33 mouse cellular contexts compared by ENCODE assay signal in genomic region chr11:58804393-58804792, GRCm38 (mm10). TPM values are rescaled to one million over a fixed set of nuclear protein-coding genes. Genes with fewer than 3 reads are reported as not detected.
DNase-seq lines count a peak whose midpoint lies in the region; ATAC-seq and TF ChIP-seq lines count a peak whose summit lies in the region.
"Had no signal": no experiment of that assay in that cellular context is flagged by ENCODE, and none has a peak within 500 bp of the region (broad histone marks: within the 10 kb centered on the region; RNA-seq: fewer than 3 reads in every experiment).

No protein-coding gene starts in this region.

- no peaks in the 10 kb centered on the region for H3K27me3 ChIP-seq in heart, adult 2 months (ENCODE audit: control insufficient read depth, insufficient read depth, low read length)
- no peaks in the 10 kb centered on the region for H3K27me3 ChIP-seq in intestine, embryonic 16.5 days (replicated peaks; ENCODE audit: control insufficient read depth, insufficient read depth, low read length)
- no peaks in the 10 kb centered on the region for H3K27me3 ChIP-seq in stomach, embryonic 14.5 days (ENCODE audit: control insufficient read depth, insufficient read depth, low read length)
- no peaks in the 10 kb centered on the region for H3K27me3 ChIP-seq in stomach, postnatal 0 days (ENCODE audit: control insufficient read depth, insufficient read depth, low read length)
- H3K27me3 ChIP-seq in limb, embryonic 10.5 days (ENCODE audit: low read depth, poor library complexity, severe bottlenecking), result no peaks in the 10 kb centered on the region
- H3K27me3 ChIP-seq: embryonic facial prominence, embryonic 12.5 days; embryonic facial prominence, embryonic 15.5 days; forebrain, embryonic 12.5 days; forebrain, embryonic 15.5 days; heart, embryonic 13.5 days had no signal

- no peak for TF ChIP-seq EP300 in heart, adult 2 months (IDR thresholded peaks at IDR 0.05; ENCODE audit: insufficient read depth, low read depth, low read length)
- TF ChIP-seq EP300 in stomach, postnatal 0 days (optimal IDR thresholded peaks at IDR 0.05), result no peak

- H3K27ac ChIP-seq in heart, adult 2 months, result no peak overlapping the region
- peak overlapping the region; percentile 77 for H3K27ac ChIP-seq in intestine, embryonic 16.5 days (ENCODE audit: low read length)
- H3K27ac ChIP-seq in stomach, embryonic 14.5 days (ENCODE audit: low read length), result peak overlapping the region; percentile 30; the same call in 1 of the 2 replicates
- no peak overlapping the region for H3K27ac ChIP-seq in stomach, postnatal 0 days (replicated peaks)
- H3K27ac ChIP-seq in limb, embryonic 10.5 days, result no peak overlapping the region
- H3K27ac ChIP-seq: embryonic facial prominence, embryonic 12.5 days; embryonic facial prominence, embryonic 15.5 days; forebrain, embryonic 12.5 days; forebrain, embryonic 15.5 days; heart, embryonic 10.5 days; heart, embryonic 13.5 days; hindbrain, embryonic 14.5 days; hindbrain, postnatal 0 days had no signal

- H3K4me1 ChIP-seq in heart, adult 2 months (ENCODE audit: control insufficient read depth, insufficient read depth, low read length), result no peaks in the 10 kb centered on the region
- H3K4me1 ChIP-seq in intestine, embryonic 16.5 days (ENCODE audit: control insufficient read depth, insufficient read depth, low read length), result peaks cover 16% of the 10 kb centered on the region; the same call in 1 of the 2 replicates
- peaks cover 12% of the 10 kb centered on the region for H3K4me1 ChIP-seq in stomach, embryonic 14.5 days (ENCODE audit: control insufficient read depth, insufficient read depth, low read length)
- no peaks in the 10 kb centered on the region; the same call in 1 of the 2 replicates for H3K4me1 ChIP-seq in stomach, postnatal 0 days (replicated peaks; ENCODE audit: control insufficient read depth, insufficient read depth)
- peaks cover 7% of the 10 kb centered on the region for H3K4me1 ChIP-seq in limb, embryonic 10.5 days

- no peaks in the 10 kb centered on the region for H3K9me3 ChIP-seq in intestine, embryonic 16.5 days (ENCODE audit: control insufficient read depth, low read length)
- no peaks in the 10 kb centered on the region for H3K9me3 ChIP-seq in stomach, embryonic 14.5 days (ENCODE audit: control insufficient read depth, low read depth, low read length)
- no peaks in the 10 kb centered on the region for H3K9me3 ChIP-seq in stomach, postnatal 0 days (ENCODE audit: control insufficient read depth, low read length)
- no peaks in the 10 kb centered on the region for H3K9me3 ChIP-seq in limb, embryonic 10.5 days (replicated peaks)
- H3K9me3 ChIP-seq: embryonic facial prominence, embryonic 12.5 days; embryonic facial prominence, embryonic 15.5 days; forebrain, embryonic 12.5 days; forebrain, embryonic 15.5 days; heart, embryonic 10.5 days; heart, embryonic 13.5 days had no signal

- H3K4me2 ChIP-seq in intestine, embryonic 16.5 days (ENCODE audit: low read depth, low read length), result no peak overlapping the region
- H3K4me2 ChIP-seq in stomach, embryonic 14.5 days (replicated peaks; ENCODE audit: low read depth, low read length), result no peak overlapping the region
- no peak overlapping the region for H3K4me2 ChIP-seq in stomach, postnatal 0 days (replicated peaks; ENCODE audit: low read depth)
- H3K4me2 ChIP-seq: embryonic facial prominence, embryonic 12.5 days; embryonic facial prominence, embryonic 15.5 days; forebrain, embryonic 12.5 days; forebrain, embryonic 15.5 days; heart, embryonic 13.5 days; hindbrain, embryonic 14.5 days had no signal

- 60% methylated on average over 2 of the region's 2 CpGs for WGBS in heart, adult 2 months
- WGBS in intestine, embryonic 16.5 days, result 30% methylated on average over 2 of the region's 2 CpGs
- WGBS in stomach, embryonic 14.5 days, result 12% methylated on average over 2 of the region's 2 CpGs
- 21% methylated on average over 2 of the region's 2 CpGs for WGBS in stomach, postnatal 0 days
- 83% methylated on average over 2 of the region's 2 CpGs for WGBS in limb, embryonic 10.5 days

- H3K4me3 ChIP-seq in heart, adult 2 months, result no peak overlapping the region
- H3K4me3 ChIP-seq in intestine, embryonic 16.5 days (ENCODE audit: low read length), result no peak overlapping the region
- no peak overlapping the region for H3K4me3 ChIP-seq in stomach, embryonic 14.5 days (ENCODE audit: low read depth, low read length)
- no peak overlapping the region for H3K4me3 ChIP-seq in stomach, postnatal 0 days (ENCODE audit: low read depth, low read length)
- H3K4me3 ChIP-seq in limb, embryonic 10.5 days, result no peak overlapping the region
- H3K4me3 ChIP-seq: embryonic facial prominence, embryonic 12.5 days; embryonic facial prominence, embryonic 15.5 days; forebrain, embryonic 12.5 days; forebrain, embryonic 15.5 days; heart, embryonic 10.5 days; heart, embryonic 13.5 days had no signal

- no peaks in the 10 kb centered on the region for H3K36me3 ChIP-seq in heart, adult 2 months (ENCODE audit: control insufficient read depth, insufficient read depth, low read length)
- H3K36me3 ChIP-seq in intestine, embryonic 16.5 days (ENCODE audit: control insufficient read depth, insufficient read depth, low read length), result no peaks in the 10 kb centered on the region
- H3K36me3 ChIP-seq in stomach, embryonic 14.5 days (ENCODE audit: control insufficient read depth, insufficient read depth, low read length), result no peaks in the 10 kb centered on the region
- no peaks in the 10 kb centered on the region for H3K36me3 ChIP-seq in stomach, postnatal 0 days (ENCODE audit: control insufficient read depth, insufficient read depth, low read length)
- H3K36me3 ChIP-seq in limb, embryonic 10.5 days, result no peaks in the 10 kb centered on the region
- H3K36me3 ChIP-seq: embryonic facial prominence, embryonic 12.5 days; embryonic facial prominence, embryonic 15.5 days; forebrain, embryonic 12.5 days; forebrain, embryonic 15.5 days; heart, embryonic 10.5 days; heart, embryonic 13.5 days had no signal

- TF ChIP-seq POLR2A in heart, adult 2 months (IDR thresholded peaks at IDR 0.05; ENCODE audit: insufficient read depth, low read depth, low read length), result no peak

- no peak overlapping the region for H3K9ac ChIP-seq in heart, adult 2 months (ENCODE audit: low read depth, low read length)
- no peak overlapping the region for H3K9ac ChIP-seq in intestine, embryonic 16.5 days (ENCODE audit: low read depth, low read length)
- no peak overlapping the region for H3K9ac ChIP-seq in stomach, embryonic 14.5 days (replicated peaks; ENCODE audit: low read depth, low read length)
- no peak overlapping the region for H3K9ac ChIP-seq in stomach, postnatal 0 days (ENCODE audit: low read length)
- H3K9ac ChIP-seq: embryonic facial prominence, embryonic 12.5 days; embryonic facial prominence, embryonic 15.5 days; forebrain, embryonic 12.5 days; forebrain, embryonic 15.5 days; heart, embryonic 13.5 days; hindbrain, embryonic 14.5 days had no signal

- DNase-seq in heart, adult 11 months, result peak; percentile 60
- DNase-seq in heart, adult 2 months, result no peak
- DNase-seq in stomach, postnatal 0 days (ENCODE audit: low spot score), result peak; percentile 27
- no peak for DNase-seq in kidney, postnatal 4 days
- DNase-seq in limb, embryonic 10.5 days (ENCODE audit: low spot score), result no peak
- DNase-seq in gastrocnemius, postnatal 4 days (ENCODE audit: low spot score in 2 of 2), result no peak
- DNase-seq: adrenal gland, adult 8-10 months; adrenal gland, postnatal 25 days; cerebellum, adult 11-12 months; cerebellum, adult 8-10 months; cerebellum, postnatal 10 days; cerebellum, postnatal 36 days; gastrocnemius, postnatal 10 days; gastrocnemius, postnatal 36 days; heart, adult 18-20 months; heart, postnatal 14 days; heart, postnatal 4 days had no signal

- intact Hi-C loops in heart, adult 2 months (cut with DNase I), result no loop called here

- ATAC-seq in intestine, embryonic 16.5 days, result peak; percentile 83
- peak; percentile 46 for ATAC-seq in stomach, embryonic 14.5 days (ENCODE audit: insufficient number of reproducible peaks, insufficient read depth, low FRiP score, low read depth)
- ATAC-seq in stomach, postnatal 0 days (ENCODE audit: low FRiP score, low TSS enrichment), result 0 out of 2 replicates have a peak, but pooled peaks have one; percentile 49
- ATAC-seq: activated CD4-positive, CD25-positive, alpha-beta regulatory T cell, adult 4 months; forebrain, embryonic 15.5 days; hindbrain, postnatal 0 days had no signal

- TF ChIP-seq CTCF in heart, adult 2 months (IDR thresholded peaks at IDR 0.05), result no peak
- TF ChIP-seq CTCF in stomach, postnatal 0 days (IDR thresholded peaks at IDR 0.05; ENCODE audit: low read depth), result no peak

- H3K79me2 ChIP-seq in heart, adult 2 months (replicated peaks; ENCODE audit: control insufficient read depth, insufficient read depth, low read length), result no peaks in the 10 kb centered on the region

RNA-seq across cellular contexts. Expression of gene Fam183b, which starts 2.6 kb away (rescaled TPM):
- not detected for total RNA-seq in heart, adult 2 months (2021)
- polyA plus RNA-seq in heart, adult 2 months (2012; rRNA removed), result 0.76 and 0.78 TPM in 2 replicates
- polyA plus RNA-seq in intestine, embryonic 16.5 days (2015; fragmentation: Nextera tagmentation; extraction: Ambion mirVana), result 8.5 and 10.4 TPM in 2 replicates
- 5.0 and 8.7 TPM in 2 replicates for polyA plus RNA-seq in stomach, embryonic 14.5 days (2014; fragmentation: Nextera tagmentation; extraction: Ambion mirVana)
- polyA plus RNA-seq in stomach, postnatal 0 days (2015; fragmentation: Nextera tagmentation; extraction: Ambion mirVana), result 3.1 and 3.7 TPM in 2 replicates
- polyA plus RNA-seq in limb, embryonic 10.5 days (2016; fragmentation: Nextera tagmentation; extraction: Ambion mirVana), result not detected in 2 replicates
- total RNA-seq in gastrocnemius, postnatal 4 days (2021), result under 1 TPM in 1 of 2 experiments, not detected in 1; 0.52 TPM
- total RNA-seq: gastrocnemius, postnatal 10 days; gastrocnemius, postnatal 36 days; heart, adult 18-20 months; heart, postnatal 14 days; heart, postnatal 4 days had no signal
- polyA plus RNA-seq: activated CD4-positive, CD25-positive, alpha-beta regulatory T cell, adult 4 months had no signal

RNA-seq across cellular contexts. Expression of gene Olfr313, which starts 10.4 kb away (rescaled TPM):
- not detected for total RNA-seq in heart, adult 2 months (2021)
- not detected in 2 replicates for polyA plus RNA-seq in heart, adult 2 months (2012; rRNA removed)
- not detected in 2 replicates for polyA plus RNA-seq in intestine, embryonic 16.5 days (2015; fragmentation: Nextera tagmentation; extraction: Ambion mirVana)
- not detected in 2 replicates for polyA plus RNA-seq in stomach, embryonic 14.5 days (2014; fragmentation: Nextera tagmentation; extraction: Ambion mirVana)
- polyA plus RNA-seq in stomach, postnatal 0 days (2015; fragmentation: Nextera tagmentation; extraction: Ambion mirVana), result not detected in 2 replicates
- polyA plus RNA-seq in limb, embryonic 10.5 days (2016; fragmentation: Nextera tagmentation; extraction: Ambion mirVana), result not detected in 2 replicates
- total RNA-seq in gastrocnemius, postnatal 4 days (2021), result not detected
- total RNA-seq: adrenal gland, adult 8-10 months; adrenal gland, postnatal 25 days; ES-E14; gastrocnemius, postnatal 10 days; gastrocnemius, postnatal 36 days; heart, adult 18-20 months; heart, postnatal 14 days; heart, postnatal 4 days; hindbrain, postnatal 0 days had no signal
- polyA plus RNA-seq: activated CD4-positive, CD25-positive, alpha-beta regulatory T cell, adult 4 months; brain, embryonic 14.5 days; cortical plate, adult 2 months; embryonic facial prominence, embryonic 12.5 days; forebrain, embryonic 12.5 days; forebrain, embryonic 15.5 days; heart, embryonic 10.5 days; hindbrain, embryonic 11.5 days; hindbrain, embryonic 14.5 days; hindbrain, postnatal 0 days had no signal

RNA-seq across cellular contexts. Expression of gene Olfr314, which starts 21.6 kb away (rescaled TPM):
- total RNA-seq in heart, adult 2 months (2021), result not detected
- not detected in 2 replicates for polyA plus RNA-seq in heart, adult 2 months (2012; rRNA removed)
- not detected in 2 replicates for polyA plus RNA-seq in intestine, embryonic 16.5 days (2015; fragmentation: Nextera tagmentation; extraction: Ambion mirVana)
- not detected in 2 replicates for polyA plus RNA-seq in stomach, embryonic 14.5 days (2014; fragmentation: Nextera tagmentation; extraction: Ambion mirVana)
- not detected in 2 replicates for polyA plus RNA-seq in stomach, postnatal 0 days (2015; fragmentation: Nextera tagmentation; extraction: Ambion mirVana)
- polyA plus RNA-seq in limb, embryonic 10.5 days (2016; fragmentation: Nextera tagmentation; extraction: Ambion mirVana), result not detected in 2 replicates
- not detected for total RNA-seq in gastrocnemius, postnatal 4 days (2021)
- total RNA-seq: adrenal gland, adult 8-10 months; adrenal gland, postnatal 25 days; ES-E14; gastrocnemius, postnatal 10 days; gastrocnemius, postnatal 36 days; heart, adult 18-20 months; heart, postnatal 14 days; heart, postnatal 4 days; hindbrain, postnatal 0 days had no signal
- polyA plus RNA-seq: activated CD4-positive, CD25-positive, alpha-beta regulatory T cell, adult 4 months; brain, embryonic 14.5 days; cortical plate, adult 2 months; embryonic facial prominence, embryonic 12.5 days; embryonic facial prominence, embryonic 15.5 days; forebrain, embryonic 12.5 days; forebrain, embryonic 15.5 days; heart, embryonic 10.5 days; hindbrain, embryonic 11.5 days; hindbrain, embryonic 14.5 days; hindbrain, postnatal 0 days had no signal

RNA-seq across cellular contexts. Expression of gene Olfr312, which starts 24.6 kb away (rescaled TPM):
- total RNA-seq in heart, adult 2 months (2021), result not detected
- polyA plus RNA-seq in heart, adult 2 months (2012; rRNA removed), result not detected in 2 replicates
- not detected in 2 replicates for polyA plus RNA-seq in intestine, embryonic 16.5 days (2015; fragmentation: Nextera tagmentation; extraction: Ambion mirVana)
- not detected in 2 replicates for polyA plus RNA-seq in stomach, embryonic 14.5 days (2014; fragmentation: Nextera tagmentation; extraction: Ambion mirVana)
- polyA plus RNA-seq in stomach, postnatal 0 days (2015; fragmentation: Nextera tagmentation; extraction: Ambion mirVana), result 0.04 TPM in 1 of 2 replicates, not detected in the other
- not detected in 2 replicates for polyA plus RNA-seq in limb, embryonic 10.5 days (2016; fragmentation: Nextera tagmentation; extraction: Ambion mirVana)
- total RNA-seq in gastrocnemius, postnatal 4 days (2021), result not detected
- total RNA-seq: adrenal gland, adult 8-10 months; adrenal gland, postnatal 25 days; ES-E14; gastrocnemius, postnatal 10 days; gastrocnemius, postnatal 36 days; heart, adult 18-20 months; heart, postnatal 14 days; heart, postnatal 4 days; hindbrain, postnatal 0 days had no signal
- polyA plus RNA-seq: brain, embryonic 14.5 days; cortical plate, adult 2 months; embryonic facial prominence, embryonic 12.5 days; embryonic facial prominence, embryonic 15.5 days; forebrain, embryonic 15.5 days; heart, embryonic 10.5 days; hindbrain, embryonic 14.5 days; hindbrain, postnatal 0 days had no signal

RNA-seq across cellular contexts. Expression of gene Olfr315, which starts 31.4 kb away (rescaled TPM):
- total RNA-seq in heart, adult 2 months (2021), result not detected
- polyA plus RNA-seq in heart, adult 2 months (2012; rRNA removed), result not detected in 2 replicates
- not detected in 2 replicates for polyA plus RNA-seq in intestine, embryonic 16.5 days (2015; fragmentation: Nextera tagmentation; extraction: Ambion mirVana)
- polyA plus RNA-seq in stomach, embryonic 14.5 days (2014; fragmentation: Nextera tagmentation; extraction: Ambion mirVana), result not detected in 2 replicates
- not detected in 2 replicates for polyA plus RNA-seq in stomach, postnatal 0 days (2015; fragmentation: Nextera tagmentation; extraction: Ambion mirVana)
- not detected in 2 replicates for polyA plus RNA-seq in limb, embryonic 10.5 days (2016; fragmentation: Nextera tagmentation; extraction: Ambion mirVana)
- not detected for total RNA-seq in gastrocnemius, postnatal 4 days (2021)
- total RNA-seq: adrenal gland, adult 8-10 months; adrenal gland, postnatal 25 days; ES-E14; gastrocnemius, postnatal 10 days; gastrocnemius, postnatal 36 days; heart, adult 18-20 months; heart, postnatal 14 days; heart, postnatal 4 days; hindbrain, postnatal 0 days had no signal
- polyA plus RNA-seq: activated CD4-positive, CD25-positive, alpha-beta regulatory T cell, adult 4 months; brain, embryonic 14.5 days; cortical plate, adult 2 months; embryonic facial prominence, embryonic 12.5 days; embryonic facial prominence, embryonic 15.5 days; forebrain, embryonic 12.5 days; forebrain, embryonic 15.5 days; heart, embryonic 10.5 days; heart, embryonic 13.5 days; heart, embryonic 16.5 days; hindbrain, embryonic 11.5 days; hindbrain, embryonic 14.5 days; hindbrain, postnatal 0 days had no signal

Comparison
In these comparisons a context has a peak if more than half of its experiments do, and no peak if none do; other contexts are left out.
1. DNase-seq: peak in heart, adult 11 months (single experiment) and stomach, postnatal 0 days (single experiment); none in heart, adult 2 months (0 of 2), kidney, postnatal 4 days (0 of 2), limb, embryonic 10.5 days (single experiment) and gastrocnemius, postnatal 4 days (0 of 2).
2. H3K27ac ChIP-seq: peak in intestine, embryonic 16.5 days (single experiment) and stomach, embryonic 14.5 days (single experiment); none in heart, adult 2 months (single experiment), stomach, postnatal 0 days (single experiment) and limb, embryonic 10.5 days (single experiment).
3. Peak in every context shown above with its lines, with median percentiles within 50 percentile points of each other: ATAC-seq.